Mouse (Mus musculus) kidney, postnatal 36 days (tissue): Measurements from ENCODE around the gene Rassf10.

Source experiments
- DNase-seq, 2 experiments: peaks; one replicate each; pipeline ENCODE4 v3.0.0; 2021 to 2022; ENCODE audit warnings: mixed read lengths in 2 of 2

Rassf10 gene

DNA sequence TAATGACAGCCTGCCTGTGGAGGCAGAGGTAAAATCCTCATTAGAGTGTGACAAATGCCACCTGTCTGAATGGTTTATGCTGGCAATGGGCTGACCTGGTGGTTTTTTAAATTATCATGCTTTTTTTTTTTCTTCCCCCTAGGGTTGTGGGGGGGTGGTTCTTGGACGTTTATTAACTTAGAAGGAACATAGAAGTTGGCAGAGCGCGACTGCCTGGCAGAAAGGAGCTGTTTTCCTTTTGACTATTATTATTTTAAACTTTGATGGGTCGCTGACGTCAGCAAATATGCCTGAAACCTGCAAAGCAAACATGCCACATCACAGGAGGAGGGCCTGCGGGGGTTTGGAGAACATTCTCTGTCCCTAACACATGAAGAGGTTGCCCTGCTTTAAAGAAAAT, 3.9 kb downstream of the Rassf10 start:
- DNase-seq: peak; percentile 61 to 63

GRCm38 (mm10) chr7:112966382-112966781, 12.6 kb downstream of the Rassf10 start:
- peak; percentile 24 to 60 for DNase-seq

- DNase-seq: no peak
These were observed 13.0 kb downstream of the Rassf10 start for GRCm38 (mm10) chr7:112966786-112967185.

- DNase-seq: no peak
These were observed 29.6 kb downstream of the Rassf10 start for GRCm38 (mm10) chr7:112983316-112983715.

DNA sequence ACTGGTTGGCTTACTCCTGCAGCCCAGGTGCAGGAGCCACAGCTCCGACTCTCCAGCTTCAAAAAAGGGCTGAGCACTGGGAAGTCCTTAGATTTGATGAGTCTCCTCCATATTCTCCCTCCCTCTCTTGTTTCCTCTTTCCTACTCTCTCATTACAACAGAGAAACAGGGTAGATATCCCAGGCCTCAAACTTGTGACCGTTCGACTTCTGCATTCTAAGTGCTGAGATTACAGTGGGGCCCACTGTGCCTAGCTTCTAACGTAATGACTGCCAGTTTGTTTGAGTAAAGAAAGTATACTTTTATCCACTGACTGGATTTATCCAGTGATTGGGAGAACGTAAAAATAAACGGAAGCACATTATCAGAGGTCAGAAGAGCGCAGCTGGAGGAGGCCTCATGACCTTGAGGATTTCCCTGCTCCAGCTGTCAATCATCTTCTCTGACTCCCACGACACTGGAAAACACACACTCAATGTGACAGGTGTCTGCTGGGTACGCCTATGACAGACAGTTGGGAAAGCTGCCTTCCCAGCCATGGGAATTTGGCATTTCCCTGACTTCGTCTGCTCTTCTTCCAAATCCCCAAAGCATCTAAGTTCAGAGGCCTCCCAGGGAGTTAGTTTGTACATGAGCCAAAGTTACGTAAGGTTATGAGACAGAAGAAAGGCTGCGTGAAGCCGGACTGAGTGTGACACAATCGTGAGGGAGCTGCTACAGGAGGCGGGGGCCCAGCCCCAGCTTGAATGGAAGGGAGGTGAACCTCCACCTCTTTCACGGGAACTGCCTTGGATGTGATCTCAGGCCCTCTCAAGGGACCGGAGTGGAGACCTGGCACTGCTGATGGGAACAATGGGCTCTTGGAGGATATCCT, 31.2 kb downstream of the Rassf10 start:
- peak in 1 of 2 experiments; percentile 5 for DNase-seq

DNA sequence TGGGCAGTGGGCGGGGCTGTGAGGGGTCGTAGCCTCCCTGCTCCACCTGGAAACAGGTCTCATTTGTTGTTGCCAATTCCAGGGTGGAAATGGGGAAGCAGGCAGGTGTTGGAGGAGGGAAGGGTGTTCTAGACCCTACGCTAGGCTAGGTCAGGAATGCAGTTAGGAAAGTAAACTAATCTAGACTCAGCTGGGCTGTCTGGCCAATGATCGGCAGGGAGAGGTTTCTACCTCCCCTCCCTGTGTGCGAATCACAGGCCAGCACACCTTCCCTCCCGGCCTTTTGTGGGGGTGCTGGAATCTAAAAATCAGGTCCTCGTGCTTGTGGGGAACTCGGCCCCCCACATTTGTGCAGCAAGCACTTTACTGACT, 31.8 kb downstream of the Rassf10 start:
- DNase-seq: no peak

- peak in 1 of 2 experiments; percentile 5 for DNase-seq
These were observed 39.2 kb downstream of the Rassf10 start for GRCm38 (mm10) chr7:112992928-112993327.

GRCm38 (mm10) chr7:113003565-113004255, 49.9 kb downstream of the Rassf10 start:
- no peak for DNase-seq

DNA sequence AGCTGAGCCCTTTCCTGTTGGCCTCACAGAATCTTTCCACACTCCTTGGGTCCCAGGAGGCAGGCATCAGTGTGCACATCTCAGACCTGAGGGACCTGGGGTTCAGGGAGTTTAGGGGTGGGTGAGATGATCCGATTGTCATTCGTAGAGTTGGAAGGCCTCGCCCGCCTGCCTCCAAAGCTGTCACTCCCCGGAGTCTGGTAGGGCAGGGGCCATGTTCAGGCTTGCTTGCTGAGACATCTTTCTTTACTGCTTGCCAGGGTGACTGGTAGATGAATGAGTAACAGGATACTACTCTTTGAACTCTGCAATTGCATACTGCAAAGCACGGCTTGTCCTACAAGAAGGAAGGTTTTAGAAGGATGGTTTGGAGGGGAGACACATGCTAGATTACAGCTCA, 52.0 kb downstream of the Rassf10 start:
- peak; percentile 51 to 58 for DNase-seq
